Mouse (Mus musculus) layer of hippocampus, adult 9-11 months (tissue): ENCODE measurements around the gene Lhx1.

Experiments used
- DNase-seq: peaks from one replicate; pipeline ENCODE4 v3.0.0; 2022

Lhx1 gene

DNA sequence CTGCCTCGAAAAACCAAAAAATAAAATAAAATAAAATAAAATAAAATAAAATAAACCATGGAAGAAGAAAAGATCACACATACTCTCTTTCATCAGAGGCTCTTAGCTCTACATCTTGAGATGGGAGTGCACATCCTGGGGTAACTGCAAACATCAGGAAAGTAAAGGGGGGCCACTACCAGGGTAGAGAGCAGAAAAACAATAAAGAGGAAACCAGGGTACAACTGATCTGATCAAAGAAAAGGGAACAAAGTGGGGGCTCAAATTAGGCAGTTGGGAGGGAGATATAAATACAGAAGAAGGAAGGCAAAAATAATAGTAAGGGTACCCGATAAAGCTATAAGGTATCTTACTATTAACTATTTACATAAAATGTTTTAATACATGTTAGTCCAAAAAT lies 48.7 kb downstream of the Lhx1 start:
- DNase-seq, result no peak

DNA sequence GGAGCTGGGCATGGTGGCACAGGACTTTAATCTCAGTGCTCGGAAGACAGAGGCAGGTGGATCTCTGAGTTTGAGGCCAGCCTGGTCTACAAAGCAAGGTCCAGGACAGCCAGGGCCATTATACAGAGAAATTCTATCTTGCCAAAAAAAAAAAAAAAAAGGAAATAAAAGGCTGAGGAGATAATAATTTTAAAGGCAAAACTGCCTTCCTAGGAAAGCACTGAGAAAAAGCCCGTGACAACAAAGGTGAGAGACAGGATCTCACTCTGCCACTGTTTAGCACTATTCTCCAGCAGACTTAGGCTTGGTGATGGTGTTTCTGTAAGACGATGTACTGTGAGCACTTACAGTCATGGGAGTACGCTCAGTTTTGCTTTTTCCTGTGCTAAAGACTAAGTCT lies 49.3 kb downstream of the Lhx1 start:
- no peak for DNase-seq

DNA sequence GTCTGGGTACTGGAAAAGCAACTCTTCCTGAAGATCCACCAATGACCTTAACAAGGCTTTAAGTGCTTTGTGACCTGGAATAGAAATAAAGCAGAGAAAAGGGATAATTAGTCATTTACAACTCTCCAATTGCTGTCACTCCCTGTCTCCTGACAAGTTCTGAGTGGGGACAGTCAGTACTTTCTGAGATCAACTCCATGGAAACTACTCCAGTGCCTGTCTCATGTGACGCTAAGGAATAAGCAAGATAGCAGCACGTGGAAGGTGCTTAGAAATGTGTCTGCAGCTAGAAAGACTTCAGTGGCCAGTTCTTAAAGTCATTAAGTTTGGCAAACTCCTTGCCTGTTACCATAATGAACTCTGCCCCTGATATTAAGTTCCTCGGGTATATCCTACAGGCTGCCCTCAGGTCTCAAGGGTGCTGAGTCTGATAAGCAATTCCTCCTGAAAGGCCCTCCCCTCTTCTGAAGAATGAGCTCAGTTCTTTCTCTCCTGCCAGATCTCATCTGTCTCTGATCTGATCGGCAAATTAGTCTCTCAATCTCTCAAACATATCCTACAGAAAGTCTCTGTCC lies 52.2 kb downstream of the Lhx1 start:
- no peak for DNase-seq
